Mouse (Mus musculus) liver, embryonic 14.5 days (tissue): ENCODE results near the gene Rftn1. TPM values are rescaled to one million over a fixed set of nuclear protein-coding genes. Genes with fewer than 3 reads are reported as not detected.

Source experiments
- ATAC-seq: fragments of 200-750 bp; cut with Nextera tagmentation; 2 replicates; pipeline ENCODE4 v1.8.0; 2017; ENCODE audit warnings: moderate number of reproducible peaks, mild to moderate bottlenecking, moderate library complexity; ENCODE audit not compliant: insufficient read depth
- DNase-seq, 3 experiments: peaks; one replicate each; pipeline ENCODE4 v3.0.0-alpha.2; 2012 to 2013; ENCODE audit warnings: low read depth in 3 of 3, low spot score in 3 of 3
- H3K27ac ChIP-seq: fragments of 300-500 bp; sonication (generic); 2 replicates; pipeline ENCODE4 v1.5.1; 2014; ENCODE audit warnings: moderate library complexity, mild to moderate bottlenecking, control low read depth, inconsistent platforms
- H3K27me3 ChIP-seq: fragments of 300-500 bp; sonication (generic); 2 replicates; pipeline ENCODE4 v1.6.1; 2014; ENCODE audit warnings: mild to moderate bottlenecking, low read length, moderate library complexity; ENCODE audit not compliant: control insufficient read depth, insufficient read depth
- H3K36me3 ChIP-seq: fragments of 300-500 bp; sonication (generic); replicated peaks from 2 replicates; pipeline ENCODE4 v1.6.1; 2014; ENCODE audit warnings: low read depth; ENCODE audit not compliant: control insufficient read depth, insufficient read depth
- H3K4me1 ChIP-seq, 2 experiments: fragments of 200-500 bp in 1 of 2; fragments of 300-500 bp in 1 of 2; sonication (generic) in 1 of 2; replicated peaks; 2 replicates each; pipeline ENCODE4 v1.6.1; 2012 to 2014; ENCODE audit warnings: antibody characterized with exemption in 1 of 2, inconsistent platforms in 1 of 2, low read length in 1 of 2; ENCODE audit not compliant: control insufficient read depth in 2 of 2, insufficient read depth in 2 of 2
- H3K4me2 ChIP-seq: fragments of 300-500 bp; sonication (generic); 2 replicates; pipeline ENCODE4 v1.6.1; 2014; ENCODE audit warnings: low read depth, mild to moderate bottlenecking, control low read depth, moderate library complexity
- H3K4me3 ChIP-seq, 2 experiments: fragments of 200-500 bp in 1 of 2; fragments of 300-500 bp in 1 of 2; sonication (generic) in 1 of 2; 2 replicates each; pipeline ENCODE4 v1.5.1; 2012 to 2014; ENCODE audit warnings: low read depth in 2 of 2, low read length in 2 of 2, mild to moderate bottlenecking in 2 of 2, control low read depth in 1 of 2, inconsistent platforms in 1 of 2, moderate library complexity in 1 of 2; ENCODE audit not compliant: insufficient read depth in 1 of 2
- H3K9ac ChIP-seq: fragments of 300-500 bp; sonication (generic); replicated peaks from 2 replicates; pipeline ENCODE4 v1.6.1; 2014; ENCODE audit warnings: mild to moderate bottlenecking, control low read depth, moderate library complexity
- H3K9me3 ChIP-seq: fragments of 300-500 bp; sonication (generic); 2 replicates; pipeline ENCODE4 v1.6.1; 2016; ENCODE audit warnings: low read length, mixed read lengths; ENCODE audit not compliant: control insufficient read depth
- CTCF ChIP-seq: IDR thresholded peaks from 2 replicates; pipeline ENCODE4 v1.5.1; 2016; ENCODE audit warnings: antibody characterized with exemption, low read depth, control low read depth
- EP300 ChIP-seq: IDR thresholded peaks from 2 replicates; pipeline ENCODE4 v1.6.1; 2016; ENCODE audit warnings: antibody characterized with exemption, low read depth
- WGBS: fragments of 180-500 bp; shearing (Covaris S2); extraction: QIAGEN DNeasy Blood & Tissue Kit; methylation state at CpG from one replicate; pipeline ENCODE4 v1.1.7; 2014; ENCODE audit not compliant: insufficient replicate concordance; 5-methylcytosine and 5-hydroxymethylcytosine counted together
- polyA plus RNA-seq, 2 experiments: library from polyadenylated mRNA; depleted of rRNA in 1 of 2; stranded (reverse) in 1 of 2; unstranded in 1 of 2; fragments of >200 nt; fragmentation: Nextera tagmentation in 1 of 2; extraction: Ambion mirVana in 1 of 2; gene quantifications; 2 replicates each; pipeline versions ENCODE4 v1.2.1 to v1.2.3; 2012 to 2014

Rftn1 gene
- polyA plus RNA-seq, 2 experiments: 2.2 to 3.2 TPM

GRCm38 (mm10) chr17:50050456-50050855, 140.0 kb downstream of the Rftn1 start:
- no peaks in the 10 kb centered on the region for H3K27me3 ChIP-seq

GRCm38 (mm10) chr17:50048209-50048608, 142.3 kb downstream of the Rftn1 start:
- WGBS: 78% methylated on average over 9 of the region's 9 CpGs
- no peak for DNase-seq
- H3K9me3 ChIP-seq: no peaks in the 10 kb centered on the region
- no peaks in the 10 kb centered on the region for H3K36me3 ChIP-seq
- H3K4me1 ChIP-seq: no peaks in the 10 kb centered on the region
- H3K4me2 ChIP-seq: no peak overlapping the region
- no peak overlapping the region for H3K4me3 ChIP-seq
- no peak for ATAC-seq
- H3K27ac ChIP-seq: no peak overlapping the region
- H3K9ac ChIP-seq: no peak overlapping the region
- no peaks in the 10 kb centered on the region for H3K27me3 ChIP-seq
- no peak for TF ChIP-seq CTCF
- TF ChIP-seq EP300: no peak

More at GRCm38 (mm10) chr17:50050456-50050855, 140.0 kb downstream of the Rftn1 start:
- Histone ChIP-seq H3K9ac (no peak overlapping the region), H3K9me3 (no peaks in the 10 kb centered on the region), H3K4me1 (0 out of 4 replicates have a peak, but pooled peaks cover 0 to 2% of the 10 kb centered on the region in 2 experiments), H3K4me2 (no peak overlapping the region), H3K36me3 (no peaks in the 10 kb centered on the region), H3K27ac (no peak overlapping the region), H3K4me3 (no peak overlapping the region)
- TF ChIP-seq EP300 (no peak), CTCF (no peak)
- WGBS: 57% methylated on average over 9 of the region's 9 CpGs
- ATAC-seq (no peak), DNase-seq (no peak)

GRCm38 (mm10) chr17:50047182-50047581, 143.3 kb downstream of the Rftn1 start:
- no peak for ATAC-seq
- 86% methylated on average over 12 of the region's 12 CpGs for WGBS
- H3K27me3 ChIP-seq: no peaks in the 10 kb centered on the region
- H3K9ac ChIP-seq: no peak overlapping the region
- H3K9me3 ChIP-seq: no peaks in the 10 kb centered on the region
- H3K4me1 ChIP-seq: no peaks in the 10 kb centered on the region
- H3K27ac ChIP-seq: no peak overlapping the region
- no peak overlapping the region for H3K4me2 ChIP-seq
- no peak for DNase-seq
- no peak for TF ChIP-seq CTCF
- H3K4me3 ChIP-seq: no peak overlapping the region
- H3K36me3 ChIP-seq: no peaks in the 10 kb centered on the region

GRCm38 (mm10) chr17:50040727-50041410, 149.6 kb downstream of the Rftn1 start:
- no peak for TF ChIP-seq CTCF
- no peak for TF ChIP-seq EP300
- DNase-seq (no peak), ATAC-seq (peak; percentile 54)
- no peaks in the 10 kb centered on the region for H3K27me3 ChIP-seq
- H3K9ac ChIP-seq: no peak overlapping the region
- H3K9me3 ChIP-seq: no peaks in the 10 kb centered on the region
- H3K36me3 ChIP-seq: no peaks in the 10 kb centered on the region
- peak overlapping the region; percentile 8 for H3K27ac ChIP-seq
- H3K4me2 ChIP-seq: no peak overlapping the region
- peaks cover 5 to 8% of the 10 kb centered on the region in 2 experiments for H3K4me1 ChIP-seq
- no peak overlapping the region for H3K4me3 ChIP-seq
- 38% methylated on average over 3 of the region's 3 CpGs for WGBS

GRCm38 (mm10) chr17:50037882-50038665, 152.4 kb downstream of the Rftn1 start:
- TF ChIP-seq EP300: no peak
- TF ChIP-seq CTCF: no peak
- DNase-seq (no peak), ATAC-seq (no peak)
- Histone ChIP-seq H3K36me3 (no peaks in the 10 kb centered on the region), H3K4me2 (no peak overlapping the region), H3K27ac (no peak overlapping the region), H3K9ac (no peak overlapping the region), H3K9me3 (no peaks in the 10 kb centered on the region), H3K4me3 (no peak overlapping the region), H3K27me3 (no peaks in the 10 kb centered on the region), H3K4me1 (peaks cover 10 to 18% of the 10 kb centered on the region in 2 experiments)
- WGBS: 75% methylated on average over 10 of the region's 10 CpGs
